Mouse (Mus musculus) brown adipose tissue, adult 24 weeks (tissue): ENCODE data around the gene Snx8. TPM values are rescaled to one million over a fixed set of nuclear protein-coding genes. Genes with fewer than 3 reads are reported as not detected.

Source experiments
- polyA plus RNA-seq: library from polyadenylated mRNA; stranded (reverse); fragments of >200 nt; gene quantifications from 2 replicates; pipeline ENCODE4 v1.2.4, GENCODE M21; 2012; ENCODE audit not compliant: missing spikeins, insufficient read depth, insufficient read length

Snx8 gene
- polyA plus RNA-seq, 1 experiment: 5.5 TPM

Other genes with a start within 250 kb of the Snx8 start
- gene Mad1l1, start 67.7 kb downstream of the Snx8 start, polyA plus RNA-seq: 2.7 and 4.9 TPM in 2 replicates
- 14.9 and 18.6 TPM in 2 replicates for gene Nudt1, start 67.6 kb downstream of the Snx8 start, polyA plus RNA-seq
- gene Mrm2, start 57.4 kb downstream of the Snx8 start, polyA plus RNA-seq: 12.9 and 15.8 TPM in 2 replicates
- gene Eif3b, start 30.1 kb upstream of the Snx8 start, polyA plus RNA-seq: 75.9 and 78.3 TPM in 2 replicates
- not detected in 2 replicates for gene Gm4869, start 56.4 kb upstream of the Snx8 start, polyA plus RNA-seq
- gene Chst12, start 116.3 kb upstream of the Snx8 start, polyA plus RNA-seq: 11.4 and 23.1 TPM in 2 replicates
- gene Grifin, start 175.8 kb upstream of the Snx8 start, polyA plus RNA-seq: not detected in 2 replicates
- 4.6 and 29.0 TPM in 2 replicates for gene Lfng, start 218.1 kb upstream of the Snx8 start, polyA plus RNA-seq